Mouse (Mus musculus) erythroblast, embryonic 14.5 days (primary cell): ENCODE data around the gene Rbfox2. TPM values are rescaled to one million over a fixed set of nuclear protein-coding genes. Genes with fewer than 3 reads are reported as not detected.
A peak's percentile ranks its signal among the peaks of the same experiment; 100 is the strongest.

Experiments used
- H3K27me3 ChIP-seq: 2 replicates; pipeline ENCODE4 v1.6.1; 2012; ENCODE audit warnings: inconsistent platforms; ENCODE audit not compliant: control insufficient read depth
- H3K36me3 ChIP-seq: 2 replicates; pipeline ENCODE4 v1.6.1; 2012; ENCODE audit warnings: mild to moderate bottlenecking, inconsistent platforms; ENCODE audit not compliant: control insufficient read depth
- H3K4me1 ChIP-seq: 2 replicates; pipeline ENCODE4 v1.6.1; 2012; ENCODE audit warnings: inconsistent platforms; ENCODE audit not compliant: control insufficient read depth
- H3K4me3 ChIP-seq: replicated peaks from 2 replicates; pipeline ENCODE3; 2012; ENCODE audit warnings: moderate library complexity, mild to moderate bottlenecking, inconsistent platforms
- H3K9me3 ChIP-seq: 2 replicates; pipeline ENCODE4 v1.6.1; 2012; ENCODE audit warnings: low read length, inconsistent platforms, mixed read lengths; ENCODE audit not compliant: control insufficient read depth
- GATA1 ChIP-seq: IDR thresholded peaks from 2 replicates; pipeline ENCODE4 v1.6.1; 2012; ENCODE audit warnings: low read length, inconsistent platforms, mixed read lengths
- TAL1 ChIP-seq: IDR thresholded peaks from 3 replicates; pipeline ENCODE4 v1.6.1; 2012; ENCODE audit warnings: low read length, inconsistent platforms, mixed read lengths
- polyA plus RNA-seq: library from polyadenylated mRNA; stranded (reverse); fragments of >175 nt; gene quantifications from 2 replicates; pipeline ENCODE4 v1.2.3, GENCODE M21; 2012

The Rbfox2 gene
- polyA plus RNA-seq, 1 experiment: not detected

GRCm38 (mm10) chr15:77216704-77217103, 90.1 kb downstream of the Rbfox2 start:
- Histone ChIP-seq H3K36me3 (no peaks in the 10 kb centered on the region), H3K4me3 (no peak overlapping the region), H3K9me3 (no peaks in the 10 kb centered on the region), H3K4me1 (peaks cover 2% of the 10 kb centered on the region; the same call in 1 of the 2 replicates), H3K27me3 (no peaks in the 10 kb centered on the region)
- TF ChIP-seq GATA1 (no peak), TAL1 (no peak)

- H3K9me3 ChIP-seq: no peaks in the 10 kb centered on the region
- H3K27me3 ChIP-seq: no peaks in the 10 kb centered on the region
- no peak for TF ChIP-seq TAL1
- TF ChIP-seq GATA1: no peak
- H3K4me3 ChIP-seq: no peak overlapping the region
- H3K4me1 ChIP-seq: peaks cover 1% of the 10 kb centered on the region; the same call in 1 of the 2 replicates
- no peaks in the 10 kb centered on the region for H3K36me3 ChIP-seq
Measured at GRCm38 (mm10) chr15:77215178-77215800, 91.5 kb downstream of the Rbfox2 start.

DNA sequence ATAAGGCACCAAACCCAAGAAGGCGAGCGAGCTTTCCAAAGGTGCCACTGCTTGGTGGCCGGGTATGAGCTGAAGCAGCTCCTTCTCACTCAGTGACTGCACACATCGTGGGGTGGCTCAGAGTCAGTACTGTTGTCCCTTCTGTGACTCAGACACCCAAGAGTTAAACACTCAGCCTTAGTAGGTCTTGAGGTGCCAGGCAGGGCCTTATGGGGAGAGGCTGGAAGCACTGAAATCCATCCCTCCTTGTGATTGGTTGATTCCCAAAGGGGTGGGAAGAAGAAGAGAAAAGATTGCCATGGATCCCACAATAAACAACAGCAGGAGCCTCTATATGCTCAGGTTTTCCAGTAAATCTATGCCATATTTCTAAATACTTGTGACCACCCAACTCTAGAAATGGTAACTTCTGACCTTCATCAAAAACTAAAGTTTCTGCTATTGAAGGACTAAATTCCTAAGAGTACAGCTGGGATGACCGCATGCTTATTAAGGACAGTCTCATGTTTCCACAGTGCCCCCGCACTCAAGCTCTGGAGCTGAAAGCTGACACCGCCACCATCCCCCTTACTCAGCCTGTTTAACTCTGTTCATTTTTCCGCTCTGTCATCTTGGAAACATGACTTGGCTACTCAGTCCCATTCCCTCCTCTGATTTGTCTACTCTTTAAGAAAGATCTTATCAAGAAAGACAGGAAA, 92.2 kb downstream of the Rbfox2 start:
- Histone ChIP-seq H3K9me3 (no peaks in the 10 kb centered on the region), H3K27me3 (no peaks in the 10 kb centered on the region), H3K4me3 (no peak overlapping the region), H3K4me1 (no peaks in the 10 kb centered on the region), H3K36me3 (no peaks in the 10 kb centered on the region)
- TF ChIP-seq TAL1: no peak
- no peak for TF ChIP-seq GATA1

- TF ChIP-seq GATA1: no peak
- TF ChIP-seq TAL1: no peak
- Histone ChIP-seq H3K36me3 (no peaks in the 10 kb centered on the region), H3K4me3 (no peak overlapping the region)
Measured at GRCm38 (mm10) chr15:77213829-77214228, 93.0 kb downstream of the Rbfox2 start.

GRCm38 (mm10) chr15:77212818-77213217, 94.0 kb downstream of the Rbfox2 start:
- no peaks in the 10 kb centered on the region for H3K36me3 ChIP-seq
- no peaks in the 10 kb centered on the region for H3K9me3 ChIP-seq
- no peak overlapping the region for H3K4me3 ChIP-seq
- no peak for TF ChIP-seq GATA1
- no peak for TF ChIP-seq TAL1
- no peaks in the 10 kb centered on the region for H3K4me1 ChIP-seq
- no peaks in the 10 kb centered on the region for H3K27me3 ChIP-seq

More at GRCm38 (mm10) chr15:77213829-77214228, 93.0 kb downstream of the Rbfox2 start:
- H3K9me3 ChIP-seq: no peaks in the 10 kb centered on the region
- no peaks in the 10 kb centered on the region for H3K4me1 ChIP-seq
- H3K27me3 ChIP-seq: no peaks in the 10 kb centered on the region

GRCm38 (mm10) chr15:77212217-77212757, 94.5 kb downstream of the Rbfox2 start:
- TF ChIP-seq TAL1: no peak
- no peak for TF ChIP-seq GATA1
- no peaks in the 10 kb centered on the region for H3K9me3 ChIP-seq
- no peaks in the 10 kb centered on the region for H3K4me1 ChIP-seq
- H3K36me3 ChIP-seq: no peaks in the 10 kb centered on the region
- H3K4me3 ChIP-seq: no peak overlapping the region
- no peaks in the 10 kb centered on the region for H3K27me3 ChIP-seq

DNA sequence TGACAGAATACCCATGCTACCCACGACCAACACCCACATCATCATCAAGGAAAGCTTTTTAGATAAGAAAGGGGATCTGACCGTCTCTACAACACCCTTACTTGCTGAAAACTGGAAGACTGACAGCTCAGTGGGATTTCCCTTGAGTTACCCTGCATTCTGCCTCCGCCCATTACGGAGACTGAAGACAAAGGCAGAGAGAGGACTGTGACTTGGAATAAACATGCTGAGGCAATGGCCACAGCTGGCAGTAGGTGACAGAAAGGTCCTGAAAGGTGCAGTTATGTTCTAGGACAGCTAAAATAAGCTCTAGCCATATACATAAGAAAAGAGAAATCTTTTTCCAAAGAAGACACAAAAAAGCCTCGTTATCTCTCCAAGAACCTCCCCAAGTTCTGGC, 99.8 kb downstream of the Rbfox2 start:
- H3K36me3 ChIP-seq: no peaks in the 10 kb centered on the region

GRCm38 (mm10) chr15:77204951-77205350, 101.9 kb downstream of the Rbfox2 start:
- no peak for TF ChIP-seq GATA1
- TF ChIP-seq TAL1: no peak
- Histone ChIP-seq H3K36me3 (no peaks in the 10 kb centered on the region), H3K4me3 (no peak overlapping the region)

More for the DNA sequence above, 99.8 kb downstream of the Rbfox2 start:
- H3K4me3 ChIP-seq: no peak overlapping the region
- no peaks in the 10 kb centered on the region for H3K27me3 ChIP-seq
- TF ChIP-seq GATA1: no peak
- TF ChIP-seq TAL1: no peak
- no peaks in the 10 kb centered on the region for H3K4me1 ChIP-seq
- no peaks in the 10 kb centered on the region for H3K9me3 ChIP-seq

GRCm38 (mm10) chr15:77203255-77203981, 103.4 kb downstream of the Rbfox2 start:
- Histone ChIP-seq H3K36me3 (no peaks in the 10 kb centered on the region), H3K4me1 (no peaks in the 10 kb centered on the region), H3K27me3 (no peaks in the 10 kb centered on the region), H3K9me3 (no peaks in the 10 kb centered on the region), H3K4me3 (peak overlapping the region; percentile 14)
- TF ChIP-seq GATA1: no peak
- TF ChIP-seq TAL1: no peak

More at GRCm38 (mm10) chr15:77204951-77205350, 101.9 kb downstream of the Rbfox2 start:
- no peaks in the 10 kb centered on the region for H3K4me1 ChIP-seq
- H3K27me3 ChIP-seq: no peaks in the 10 kb centered on the region
- no peaks in the 10 kb centered on the region for H3K9me3 ChIP-seq
